Mouse (Mus musculus): ENCODE results near the gene Susd5. TPM values are rescaled to one million over a fixed set of nuclear protein-coding genes. Genes with fewer than 3 reads are reported as not detected.
"Not testable (repeated sequence)": the region's sequence is repeated elsewhere in the genome, so short reads cannot be mapped to it uniquely, and the experiment has no call there.

Susd5 gene
- polyA plus RNA-seq, 1 experiment = 1.2 TPM

DNA sequence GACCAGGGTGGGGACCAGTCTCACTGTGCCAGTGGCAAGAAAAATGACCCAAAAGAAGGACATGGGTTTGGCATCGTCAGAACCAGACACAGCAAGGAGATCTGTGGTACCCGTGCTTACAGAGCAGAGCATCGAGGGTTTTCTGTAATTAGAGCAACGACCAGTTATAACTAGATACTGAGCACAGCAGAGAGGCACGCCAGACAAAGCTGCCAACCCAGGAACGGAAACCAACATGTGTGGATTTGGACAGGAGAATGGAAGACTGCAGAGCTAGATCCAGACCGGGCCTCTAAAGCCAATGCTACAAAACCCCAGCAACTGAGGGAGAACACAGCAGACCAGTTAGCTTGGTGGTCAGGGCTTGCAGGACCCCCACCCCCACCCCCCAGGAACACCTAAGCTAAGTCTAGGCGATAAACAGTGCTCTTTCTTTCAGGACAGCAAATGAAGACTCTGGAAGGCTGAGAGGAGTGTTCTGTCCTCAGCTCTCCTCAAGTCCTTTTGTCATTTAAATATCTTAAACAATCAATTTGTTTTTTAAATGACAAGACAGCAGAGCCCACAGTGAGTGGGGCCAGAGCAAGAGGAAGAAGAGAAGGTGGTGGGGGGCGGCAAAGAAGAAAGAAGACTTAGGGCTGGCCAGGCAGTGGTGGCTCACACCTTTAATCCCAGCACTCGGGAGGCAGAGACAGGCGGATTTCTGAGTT is 30.3 kb downstream of the Susd5 start:
- Histone ChIP-seq H3K27ac (ENCODE audit: control insufficient read depth, insufficient read depth, low read depth, low read length, poor library complexity) (no peak overlapping the region), H3K4me3 (replicated peaks; ENCODE audit: control insufficient read depth, low read depth, low read length) (no peak overlapping the region), H3K4me1 (ENCODE audit: control insufficient read depth, insufficient read depth, low read length) (no peaks in the 10 kb centered on the region)
- 76% methylated on average over 11 of the region's 11 CpGs for WGBS
- TF ChIP-seq POLR2A (IDR thresholded peaks at IDR 0.05; ENCODE audit: borderline replicate concordance, control insufficient read depth, low read depth, low read length) (no peak), CTCF (IDR thresholded peaks at IDR 0.05; ENCODE audit: control insufficient read depth, insufficient read depth, low read length) (no peak)

DNA sequence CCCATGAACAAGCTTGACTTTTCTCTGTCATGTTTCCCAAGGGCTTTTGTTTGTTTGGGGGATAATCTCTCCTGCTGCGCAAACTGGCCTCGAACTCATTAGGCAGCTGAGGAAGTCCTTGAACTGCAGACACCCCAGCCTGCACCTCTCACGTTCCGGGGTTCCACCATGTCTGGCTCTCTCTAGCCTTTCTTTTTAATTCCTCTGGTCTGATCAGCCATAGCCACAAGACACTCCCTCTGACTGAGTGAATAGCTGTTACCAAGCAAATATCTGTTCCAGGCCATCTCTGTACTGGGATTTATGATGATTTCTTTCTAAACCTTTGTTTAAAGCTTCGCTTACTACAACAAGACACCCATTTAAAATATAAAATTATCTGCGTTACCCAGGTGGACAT is 31.9 kb downstream of the Susd5 start:
- H3K4me1 ChIP-seq (ENCODE audit: control insufficient read depth, insufficient read depth, low read length); H3K4me3 ChIP-seq (replicated peaks; ENCODE audit: control insufficient read depth, low read depth, low read length); H3K27ac ChIP-seq (ENCODE audit: control insufficient read depth, insufficient read depth, low read depth, low read length, poor library complexity): not testable (repeated sequence)
- 86% methylated on average over 6 of the region's 6 CpGs for WGBS

DNA sequence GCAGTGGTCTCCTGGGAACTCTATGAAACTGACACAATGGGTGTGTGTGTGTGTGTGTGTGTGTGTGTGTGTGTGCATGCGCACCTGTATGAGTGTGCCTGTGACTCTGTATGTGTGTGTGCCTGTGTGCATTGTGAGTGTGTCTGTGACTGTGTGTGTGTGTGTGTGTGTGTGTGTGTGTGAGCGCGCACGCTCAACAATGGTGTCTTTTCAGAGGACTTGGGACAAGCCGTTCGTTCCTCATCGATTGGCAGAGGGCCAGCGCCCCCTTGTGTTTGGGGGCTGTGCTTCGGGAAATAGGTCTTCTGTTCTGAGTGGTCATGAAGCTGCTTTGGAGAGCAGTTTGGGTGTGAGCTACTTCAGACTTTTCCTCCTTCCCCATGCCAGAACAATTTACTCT is 35.2 kb downstream of the Susd5 start:
- not testable (repeated sequence) for H3K27ac ChIP-seq (ENCODE audit: control insufficient read depth, insufficient read depth, low read depth, low read length, poor library complexity); H3K4me1 ChIP-seq (ENCODE audit: control insufficient read depth, insufficient read depth, low read length); H3K4me3 ChIP-seq (replicated peaks; ENCODE audit: control insufficient read depth, low read depth, low read length)
- 15% methylated on average over 9 of the region's 9 CpGs for WGBS

DNA sequence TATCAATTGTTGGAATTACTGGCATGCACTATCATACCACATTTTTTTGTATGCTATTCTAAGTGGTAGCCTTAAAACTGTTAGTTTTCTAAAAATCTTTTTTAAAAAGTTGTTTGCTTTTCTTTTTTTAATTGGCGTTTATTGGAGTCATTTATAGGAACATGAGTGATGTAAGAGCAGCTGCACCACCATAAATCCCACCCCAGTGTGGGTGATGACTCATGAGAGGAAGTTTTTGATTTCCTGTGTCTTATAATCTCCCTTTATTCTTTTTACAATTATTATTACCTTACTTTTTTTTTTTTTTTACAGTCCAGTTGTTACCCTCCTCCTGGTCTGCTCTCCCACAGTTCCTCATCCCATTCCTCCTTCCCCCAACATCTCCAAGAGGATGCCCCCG is 37.9 kb downstream of the Susd5 start:
- Histone ChIP-seq H3K4me3 (replicated peaks; ENCODE audit: control insufficient read depth, low read depth, low read length) (no peak overlapping the region), H3K4me1 (ENCODE audit: control insufficient read depth, insufficient read depth, low read length) (no peaks in the 10 kb centered on the region), H3K27ac (ENCODE audit: control insufficient read depth, insufficient read depth, low read depth, low read length, poor library complexity) (no peak overlapping the region)
- WGBS = 65% methylated on average over 2 of the region's 2 CpGs
- TF ChIP-seq POLR2A (IDR thresholded peaks at IDR 0.05; ENCODE audit: borderline replicate concordance, control insufficient read depth, low read depth, low read length) = no peak

DNA sequence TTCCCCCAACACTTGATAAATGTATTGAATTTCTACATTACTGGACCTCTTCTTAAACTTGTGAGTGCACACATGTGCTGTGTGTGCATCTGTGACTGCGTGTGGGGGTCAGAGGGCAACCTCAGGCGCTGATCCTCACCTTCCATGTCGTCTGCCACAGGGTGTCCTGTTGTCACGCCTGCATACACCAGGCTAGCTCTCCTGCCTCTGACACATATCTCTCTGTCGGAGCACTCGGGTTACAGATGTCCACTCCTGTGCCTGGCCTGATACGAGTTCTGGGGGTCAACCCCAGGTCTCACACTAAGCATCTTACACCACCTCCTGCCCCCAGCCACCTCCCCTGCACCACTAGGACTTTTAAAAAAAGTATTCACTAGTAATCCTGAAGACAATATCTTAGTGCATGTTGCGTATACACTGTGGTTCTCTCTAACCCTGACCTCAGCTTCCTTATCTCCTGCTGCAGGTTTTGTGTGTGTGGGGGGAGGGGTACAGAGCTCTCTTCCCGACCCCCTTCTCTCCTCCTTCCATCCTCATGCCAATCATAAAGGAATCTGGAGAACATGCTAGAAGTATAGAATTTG is 41.9 kb downstream of the Susd5 start:
- TF ChIP-seq CTCF (IDR thresholded peaks at IDR 0.05; ENCODE audit: control insufficient read depth, insufficient read depth, low read length) = no peak
- TF ChIP-seq POLR2A (IDR thresholded peaks at IDR 0.05; ENCODE audit: borderline replicate concordance, control insufficient read depth, low read depth, low read length) = no peak
- H3K4me1 ChIP-seq (ENCODE audit: control insufficient read depth, insufficient read depth, low read length) = no peaks in the 10 kb centered on the region
- no peak overlapping the region for H3K27ac ChIP-seq (ENCODE audit: control insufficient read depth, insufficient read depth, low read depth, low read length, poor library complexity)
- WGBS = 39% methylated on average over 9 of the region's 9 CpGs
- no peak overlapping the region for H3K4me3 ChIP-seq (replicated peaks; ENCODE audit: control insufficient read depth, low read depth, low read length)

DNA sequence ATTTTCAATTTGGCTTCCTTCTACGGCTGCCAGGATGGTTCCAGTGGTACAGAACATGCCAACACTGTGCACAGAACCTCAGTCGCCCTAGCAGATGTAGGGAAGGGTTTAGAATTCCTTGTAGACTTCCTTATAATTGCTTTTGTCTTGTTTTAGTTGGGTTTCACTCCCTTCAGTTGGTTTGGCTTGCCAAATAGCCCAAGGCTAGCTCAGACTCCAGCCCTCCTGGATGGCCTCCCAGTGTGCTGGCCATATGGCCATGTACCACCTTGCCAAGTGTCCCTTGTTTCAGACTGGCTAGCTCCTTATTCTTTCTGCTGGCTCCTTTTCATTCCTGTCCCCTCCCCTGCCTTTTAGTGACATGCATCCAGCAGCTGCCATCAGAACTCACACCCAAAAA is 53.3 kb downstream of the Susd5 start:
- TF ChIP-seq CTCF (IDR thresholded peaks at IDR 0.05; ENCODE audit: control insufficient read depth, insufficient read depth, low read length) (no peak), POLR2A (IDR thresholded peaks at IDR 0.05; ENCODE audit: borderline replicate concordance, control insufficient read depth, low read depth, low read length) (no peak)
- Histone ChIP-seq H3K27ac (ENCODE audit: control insufficient read depth, insufficient read depth, low read depth, low read length, poor library complexity) (no peak overlapping the region), H3K4me3 (replicated peaks; ENCODE audit: control insufficient read depth, low read depth, low read length) (no peak overlapping the region), H3K4me1 (ENCODE audit: control insufficient read depth, insufficient read depth, low read length) (no peaks in the 10 kb centered on the region)
- 80% methylated on average over 2 of the region's 2 CpGs for WGBS

DNA sequence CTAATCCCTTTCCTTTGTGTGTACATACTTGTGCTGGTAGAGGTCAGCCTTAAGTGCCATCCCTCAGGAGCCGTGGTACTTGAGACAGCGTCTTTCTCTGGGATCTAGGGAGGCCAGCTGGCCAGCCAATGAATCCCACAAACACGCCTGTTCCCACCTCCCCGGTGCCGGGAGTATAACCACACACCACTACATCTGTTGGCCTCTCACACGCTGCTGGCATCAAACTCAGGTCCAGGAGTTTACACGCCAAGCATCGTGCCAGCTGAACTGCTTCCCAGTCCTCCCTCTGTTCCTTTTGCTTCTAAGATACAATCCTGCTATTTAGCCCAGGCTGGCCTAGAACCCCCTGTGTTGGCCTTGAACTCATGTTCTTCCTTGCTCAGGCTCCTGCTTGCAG is 54.2 kb downstream of the Susd5 start:
- TF ChIP-seq POLR2A (IDR thresholded peaks at IDR 0.05; ENCODE audit: borderline replicate concordance, control insufficient read depth, low read depth, low read length) = no peak
- TF ChIP-seq CTCF (IDR thresholded peaks at IDR 0.05; ENCODE audit: control insufficient read depth, insufficient read depth, low read length) = no peak
- 81% methylated on average over 8 of the region's 8 CpGs for WGBS
- no peak overlapping the region for H3K27ac ChIP-seq (ENCODE audit: control insufficient read depth, insufficient read depth, low read depth, low read length, poor library complexity)
- no peak overlapping the region for H3K4me3 ChIP-seq (replicated peaks; ENCODE audit: control insufficient read depth, low read depth, low read length)
- H3K4me1 ChIP-seq (ENCODE audit: control insufficient read depth, insufficient read depth, low read length) = no peaks in the 10 kb centered on the region

DNA sequence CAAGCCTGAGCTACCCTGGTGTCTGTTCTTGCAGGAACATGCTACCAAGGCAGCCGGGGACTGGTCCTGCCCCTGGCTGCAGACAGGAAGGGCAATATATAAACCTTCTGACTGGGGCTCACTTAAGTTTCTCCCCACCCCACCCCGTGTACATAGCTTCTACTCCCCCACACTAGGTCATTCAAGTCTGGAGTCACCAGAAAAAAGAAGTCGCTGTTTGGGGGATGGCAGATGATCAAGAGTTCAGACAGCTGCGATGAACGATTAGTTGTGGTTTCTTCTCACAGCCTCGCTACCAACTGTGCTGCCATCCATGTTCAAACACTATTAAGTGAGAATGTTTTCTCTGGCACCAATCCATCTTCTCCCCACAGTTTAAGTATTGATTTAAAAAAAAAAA is 55.3 kb downstream of the Susd5 start:
- TF ChIP-seq CTCF (IDR thresholded peaks at IDR 0.05; ENCODE audit: control insufficient read depth, insufficient read depth, low read length) (no peak), POLR2A (IDR thresholded peaks at IDR 0.05; ENCODE audit: borderline replicate concordance, control insufficient read depth, low read depth, low read length) (no peak)
- Histone ChIP-seq H3K4me1 (ENCODE audit: control insufficient read depth, insufficient read depth, low read length) (no peaks in the 10 kb centered on the region), H3K4me3 (replicated peaks; ENCODE audit: control insufficient read depth, low read depth, low read length) (no peak overlapping the region), H3K27ac (ENCODE audit: control insufficient read depth, insufficient read depth, low read depth, low read length, poor library complexity) (no peak overlapping the region)
- 8% methylated on average over 6 of the region's 6 CpGs for WGBS

DNA sequence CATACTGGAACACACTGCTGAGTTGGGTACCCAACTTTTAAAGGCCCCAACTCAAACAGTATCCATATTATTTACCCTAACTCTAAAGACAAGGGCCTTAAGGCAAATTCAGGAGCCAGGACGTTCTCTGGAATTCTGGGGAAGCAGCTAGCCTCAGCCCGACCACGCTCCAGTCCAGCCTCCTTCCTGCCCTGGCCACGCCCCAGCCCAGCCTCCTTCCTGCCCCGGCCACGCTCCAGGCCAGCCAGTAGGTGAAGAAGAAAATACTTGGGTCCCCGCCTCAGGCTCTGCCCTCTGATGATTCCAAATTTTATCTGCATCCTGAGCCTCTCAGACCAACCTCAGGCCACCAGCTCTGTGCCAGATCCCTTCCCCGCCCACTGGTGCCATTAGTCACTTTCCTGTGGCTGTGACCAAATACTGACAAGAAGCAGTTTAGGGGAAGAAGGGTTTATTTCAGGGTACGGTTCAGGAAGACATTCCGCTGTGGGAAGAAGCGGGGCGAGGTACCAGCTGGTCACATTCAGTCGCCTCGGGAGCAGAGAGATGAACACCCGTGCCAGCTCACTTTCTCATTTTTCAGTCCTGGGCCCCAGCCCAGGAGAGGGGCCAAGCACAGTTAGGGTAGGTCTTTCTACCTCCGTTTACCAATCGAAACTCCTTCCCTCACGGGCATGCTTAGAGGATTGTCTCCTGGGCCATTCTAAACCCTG is 57.1 kb downstream of the Susd5 start:
- WGBS = 51% methylated on average over 18 of the region's 18 CpGs
- Histone ChIP-seq H3K4me3 (replicated peaks; ENCODE audit: control insufficient read depth, low read depth, low read length) (no peak overlapping the region), H3K4me1 (ENCODE audit: control insufficient read depth, insufficient read depth, low read length) (no peaks in the 10 kb centered on the region), H3K27ac (ENCODE audit: control insufficient read depth, insufficient read depth, low read depth, low read length, poor library complexity) (no peak overlapping the region)
- TF ChIP-seq CTCF (IDR thresholded peaks at IDR 0.05; ENCODE audit: control insufficient read depth, insufficient read depth, low read length) (no peak), POLR2A (IDR thresholded peaks at IDR 0.05; ENCODE audit: borderline replicate concordance, control insufficient read depth, low read depth, low read length) (no peak)

All from bone marrow, adult 2 months (tissue).